Mouse (Mus musculus) spleen, adult 12 weeks (tissue): Measurements from ENCODE around the gene Slc12a9.

ENCODE experiments used
- DNase-seq: peaks from one replicate; pipeline ENCODE4 v3.0.0; 2022; ENCODE audit warnings: low spot score

Slc12a9 gene

GRCm38 (mm10) chr5:137346388-137346787 is 13.0 kb upstream of the Slc12a9 start:
- DNase-seq = no peak

GRCm38 (mm10) chr5:137345821-137346220 is 12.4 kb upstream of the Slc12a9 start:
- DNase-seq = no peak

GRCm38 (mm10) chr5:137343869-137344268 is 10.5 kb upstream of the Slc12a9 start:
- DNase-seq = no peak

GRCm38 (mm10) chr5:137343412-137343811 is 10.0 kb upstream of the Slc12a9 start:
- no peak for DNase-seq

GRCm38 (mm10) chr5:137342407-137343012 is 9.1 kb upstream of the Slc12a9 start:
- no peak for DNase-seq

- DNase-seq = no peak
Observed at GRCm38 (mm10) chr5:137340222-137340621, 6.8 kb upstream of the Slc12a9 start.

- no peak for DNase-seq
Observed at GRCm38 (mm10) chr5:137339290-137339979, 6.0 kb upstream of the Slc12a9 start.

- no peak for DNase-seq
Observed at GRCm38 (mm10) chr5:137338663-137339289, 5.4 kb upstream of the Slc12a9 start.

- DNase-seq = peak; percentile 74
Observed at GRCm38 (mm10) chr5:137338256-137338655, 4.9 kb upstream of the Slc12a9 start.

GRCm38 (mm10) chr5:137337190-137337589 is 3.8 kb upstream of the Slc12a9 start:
- DNase-seq = no peak

- no peak for DNase-seq
Observed at GRCm38 (mm10) chr5:137335066-137335465, 1.7 kb upstream of the Slc12a9 start.

GRCm38 (mm10) chr5:137334317-137334716 is 920 bp upstream of the Slc12a9 start:
- no peak for DNase-seq

GRCm38 (mm10) chr5:137332857-137333511 is 413 bp downstream of the Slc12a9 start:
- DNase-seq = no peak

- no peak for DNase-seq
Observed at GRCm38 (mm10) chr5:137330910-137331309, 2.5 kb downstream of the Slc12a9 start.

- DNase-seq = no peak
Observed at GRCm38 (mm10) chr5:137320996-137321395, 12.4 kb downstream of the Slc12a9 start.

- no peak for DNase-seq
Observed at GRCm38 (mm10) chr5:137318570-137318969, 14.8 kb downstream of the Slc12a9 start.

- no peak for DNase-seq
Observed at GRCm38 (mm10) chr5:137317361-137317760, 16.0 kb downstream of the Slc12a9 start.

GRCm38 (mm10) chr5:137315084-137315903 is 18.1 kb downstream of the Slc12a9 start:
- no peak for DNase-seq

GRCm38 (mm10) chr5:137314193-137315083 is 19.0 kb downstream of the Slc12a9 start, which contains the start of gene Trip6:
Gene Trip6 (minus strand): TSS chr5:137314404.
- no peak for DNase-seq

GRCm38 (mm10) chr5:137313466-137314192 is 19.8 kb downstream of the Slc12a9 start:
- DNase-seq = no peak
